Mouse (Mus musculus) embryo, embryonic 10.5 days (tissue): ENCODE results near the gene Mogs.

Source experiments
- DNase-seq: peaks from one replicate; pipeline ENCODE4 v3.0.0-alpha.2; 2015; ENCODE audit warnings: low spot score

Mogs gene

GRCm38 (mm10) chr6:83121863-83122710, 6.8 kb downstream of the Mogs start:
- no peak for DNase-seq

- no peak for DNase-seq
These were observed 7.7 kb downstream of the Mogs start for GRCm38 (mm10) chr6:83122961-83123360.

- DNase-seq, result peak; percentile 97
These were observed 9.6 kb downstream of the Mogs start for GRCm38 (mm10) chr6:83124851-83125312.

- DNase-seq, result no peak
These were observed 10.0 kb downstream of the Mogs start, which contains the start of gene Ino80b for GRCm38 (mm10) chr6:83125331-83125730. Ino80b (minus strand) TSS chr6:83125431.

GRCm38 (mm10) chr6:83127419-83127818, 12.1 kb downstream of the Mogs start:
- no peak for DNase-seq

GRCm38 (mm10) chr6:83131469-83132034, 16.3 kb downstream of the Mogs start:
- DNase-seq, result no peak

GRCm38 (mm10) chr6:83132176-83132919, 17.1 kb downstream of the Mogs start:
- no peak for DNase-seq

- no peak for DNase-seq
These were observed 18.9 kb downstream of the Mogs start for GRCm38 (mm10) chr6:83134226-83134625.

GRCm38 (mm10) chr6:83134951-83135513, 19.7 kb downstream of the Mogs start, which contains the start of gene Rtkn:
Rtkn (plus strand) TSS chr6:83135463.
- DNase-seq, result no peak

- peak; percentile 40 for DNase-seq
These were observed 20.4 kb downstream of the Mogs start for GRCm38 (mm10) chr6:83135571-83136161.

GRCm38 (mm10) chr6:83136291-83136880, 21.1 kb downstream of the Mogs start:
- no peak for DNase-seq

- peak; percentile 93 for DNase-seq
These were observed 21.7 kb downstream of the Mogs start for GRCm38 (mm10) chr6:83136881-83137575.

GRCm38 (mm10) chr6:83137576-83137950, 22.3 kb downstream of the Mogs start:
- DNase-seq, result peak; percentile 95

GRCm38 (mm10) chr6:83138056-83138455, 22.8 kb downstream of the Mogs start:
- DNase-seq, result peak; percentile 83

GRCm38 (mm10) chr6:83140044-83140443, 24.7 kb downstream of the Mogs start:
- DNase-seq, result no peak

GRCm38 (mm10) chr6:83141636-83142035, 26.3 kb downstream of the Mogs start:
- no peak for DNase-seq

- peak; percentile 54 for DNase-seq
These were observed 27.0 kb downstream of the Mogs start for GRCm38 (mm10) chr6:83142211-83142731.

- no peak for DNase-seq
These were observed 27.6 kb downstream of the Mogs start for GRCm38 (mm10) chr6:83142886-83143285.

GRCm38 (mm10) chr6:83145209-83145608, 29.9 kb downstream of the Mogs start:
- no peak for DNase-seq

GRCm38 (mm10) chr6:83145805-83146204, 30.5 kb downstream of the Mogs start:
- DNase-seq, result no peak

- no peak for DNase-seq
These were observed 32.0 kb downstream of the Mogs start for GRCm38 (mm10) chr6:83147280-83147679.
